Mouse (Mus musculus): ENCODE data around the gene Epha8. TPM values are rescaled to one million over a fixed set of nuclear protein-coding genes. Genes with fewer than 3 reads are reported as not detected.
A peak's percentile ranks its signal among the peaks of the same experiment; 100 is the strongest.

The Epha8 gene
- polyA plus RNA-seq, 1 experiment = 0.15 TPM

- H3K27me3 ChIP-seq (ENCODE audit: control insufficient read depth, insufficient read depth, low read length) = peaks cover 3% of the 10 kb centered on the region; the same call in 1 of the 2 replicates
- peaks cover 7% of the 10 kb centered on the region; the same call in 1 of the 2 replicates for H3K36me3 ChIP-seq (ENCODE audit: control insufficient read depth, insufficient read depth, low read length)
- no peak overlapping the region for H3K4me3 ChIP-seq (ENCODE audit: low read depth, low read length)
- H3K27ac ChIP-seq (ENCODE audit: insufficient read depth, low read depth, low read length) = no peak overlapping the region
- 84% methylated on average over 9 of the region's 9 CpGs for WGBS
- TF ChIP-seq CTCF (IDR thresholded peaks at IDR 0.05; ENCODE audit: extremely low read depth, insufficient read length, insufficient replicate concordance, low read depth, low read length) (no peak), POLR2A (IDR thresholded peaks at IDR 0.05; ENCODE audit: low read depth, low read length) (no peak)
- H3K4me1 ChIP-seq (ENCODE audit: control insufficient read depth, insufficient read depth, insufficient read length, low read length) = peaks cover 4% of the 10 kb centered on the region; the same call in 1 of the 2 replicates
Measured at GRCm38 (mm10) chr4:136981993-136982695, 25.5 kb upstream of the Epha8 start.

- H3K27ac ChIP-seq (ENCODE audit: insufficient read depth, low read depth, low read length) = no peak overlapping the region
- TF ChIP-seq CTCF (IDR thresholded peaks at IDR 0.05; ENCODE audit: extremely low read depth, insufficient read length, insufficient replicate concordance, low read depth, low read length) (peak; percentile 30; the same call in 1 of the 2 replicates), POLR2A (IDR thresholded peaks at IDR 0.05; ENCODE audit: low read depth, low read length) (no peak)
- peaks cover 3% of the 10 kb centered on the region; the same call in 1 of the 2 replicates for H3K36me3 ChIP-seq (ENCODE audit: control insufficient read depth, insufficient read depth, low read length)
- peaks cover 4% of the 10 kb centered on the region; the same call in 1 of the 2 replicates for H3K4me1 ChIP-seq (ENCODE audit: control insufficient read depth, insufficient read depth, insufficient read length, low read length)
- no peak overlapping the region for H3K4me3 ChIP-seq (ENCODE audit: low read depth, low read length)
- 23% methylated on average over 12 of the region's 12 CpGs for WGBS
- peaks cover 3% of the 10 kb centered on the region; the same call in 1 of the 2 replicates for H3K27me3 ChIP-seq (ENCODE audit: control insufficient read depth, insufficient read depth, low read length)
Measured at GRCm38 (mm10) chr4:136981347-136981746, 24.7 kb upstream of the Epha8 start.

GRCm38 (mm10) chr4:136980921-136981320 is 24.3 kb upstream of the Epha8 start:
- Histone ChIP-seq H3K4me1 (ENCODE audit: control insufficient read depth, insufficient read depth, insufficient read length, low read length) (peaks cover 4% of the 10 kb centered on the region; the same call in 1 of the 2 replicates), H3K4me3 (ENCODE audit: low read depth, low read length) (no peak overlapping the region), H3K36me3 (ENCODE audit: control insufficient read depth, insufficient read depth, low read length) (peaks cover 3% of the 10 kb centered on the region; the same call in 1 of the 2 replicates), H3K27me3 (ENCODE audit: control insufficient read depth, insufficient read depth, low read length) (peaks cover 3% of the 10 kb centered on the region; the same call in 1 of the 2 replicates), H3K27ac (ENCODE audit: insufficient read depth, low read depth, low read length) (no peak overlapping the region)
- 71% methylated on average over 4 of the region's 4 CpGs for WGBS
- no peak for TF ChIP-seq POLR2A (IDR thresholded peaks at IDR 0.05; ENCODE audit: low read depth, low read length)

DNA sequence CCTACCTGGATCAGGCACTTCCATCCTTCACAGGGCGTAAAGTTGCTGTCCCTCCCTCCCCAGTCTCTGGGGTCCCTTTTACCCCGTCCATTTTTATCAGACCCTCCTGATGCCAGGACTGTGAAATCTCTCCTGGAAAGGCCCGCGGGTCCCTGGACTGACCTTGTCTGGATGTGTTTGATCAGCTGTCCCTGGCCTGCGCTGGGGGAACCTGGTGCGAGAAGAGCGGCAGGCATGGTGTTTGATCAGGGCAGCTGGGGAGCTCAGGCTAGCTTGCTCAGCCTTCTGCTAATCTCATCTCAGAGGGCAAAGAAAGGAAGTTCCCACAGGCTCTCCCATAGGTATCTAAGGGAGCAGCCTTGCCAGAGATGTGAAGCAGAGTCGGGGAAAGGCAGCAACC is 20.6 kb upstream of the Epha8 start:
- H3K27ac ChIP-seq (ENCODE audit: insufficient read depth, low read depth, low read length) = no peak overlapping the region
- peaks cover 4% of the 10 kb centered on the region; the same call in 1 of the 2 replicates for H3K4me1 ChIP-seq (ENCODE audit: control insufficient read depth, insufficient read depth, insufficient read length, low read length)
- WGBS = 31% methylated on average over 8 of the region's 8 CpGs
- peaks cover 3% of the 10 kb centered on the region; the same call in 1 of the 2 replicates for H3K27me3 ChIP-seq (ENCODE audit: control insufficient read depth, insufficient read depth, low read length)
- H3K4me3 ChIP-seq (ENCODE audit: low read depth, low read length) = no peak overlapping the region
- TF ChIP-seq POLR2A (IDR thresholded peaks at IDR 0.05; ENCODE audit: low read depth, low read length) = no peak
- TF ChIP-seq CTCF (IDR thresholded peaks at IDR 0.05; ENCODE audit: extremely low read depth, insufficient read length, insufficient replicate concordance, low read depth, low read length) = no peak
- H3K36me3 ChIP-seq (ENCODE audit: control insufficient read depth, insufficient read depth, low read length) = no peaks in the 10 kb centered on the region

GRCm38 (mm10) chr4:136970939-136971338 is 14.3 kb upstream of the Epha8 start:
- Histone ChIP-seq H3K27me3 (ENCODE audit: control insufficient read depth, insufficient read depth, low read length) (0 out of 2 replicates have a peak, but pooled peaks cover 5% of the 10 kb centered on the region), H3K27ac (ENCODE audit: insufficient read depth, low read depth, low read length) (no peak overlapping the region), H3K36me3 (ENCODE audit: control insufficient read depth, insufficient read depth, low read length) (no peaks in the 10 kb centered on the region), H3K4me3 (ENCODE audit: low read depth, low read length) (no peak overlapping the region), H3K4me1 (ENCODE audit: control insufficient read depth, insufficient read depth, insufficient read length, low read length) (no peaks in the 10 kb centered on the region)
- 7% methylated on average over 6 of the region's 6 CpGs for WGBS
- TF ChIP-seq CTCF (IDR thresholded peaks at IDR 0.05; ENCODE audit: extremely low read depth, insufficient read length, insufficient replicate concordance, low read depth, low read length) = peak; percentile 62; the same call in 1 of the 2 replicates
- TF ChIP-seq POLR2A (IDR thresholded peaks at IDR 0.05; ENCODE audit: low read depth, low read length) = no peak

- Histone ChIP-seq H3K27me3 (ENCODE audit: control insufficient read depth, insufficient read depth, low read length) (0 out of 2 replicates have a peak, but pooled peaks cover 5% of the 10 kb centered on the region), H3K4me3 (ENCODE audit: low read depth, low read length) (no peak overlapping the region), H3K36me3 (ENCODE audit: control insufficient read depth, insufficient read depth, low read length) (no peaks in the 10 kb centered on the region), H3K4me1 (ENCODE audit: control insufficient read depth, insufficient read depth, insufficient read length, low read length) (no peaks in the 10 kb centered on the region), H3K27ac (ENCODE audit: insufficient read depth, low read depth, low read length) (no peak overlapping the region)
- WGBS = 43% methylated on average over 16 of the region's 16 CpGs
- TF ChIP-seq POLR2A (IDR thresholded peaks at IDR 0.05; ENCODE audit: low read depth, low read length) (no peak), CTCF (IDR thresholded peaks at IDR 0.05; ENCODE audit: extremely low read depth, insufficient read length, insufficient replicate concordance, low read depth, low read length) (no peak)
Measured at GRCm38 (mm10) chr4:136969503-136970276, 13.1 kb upstream of the Epha8 start.

DNA sequence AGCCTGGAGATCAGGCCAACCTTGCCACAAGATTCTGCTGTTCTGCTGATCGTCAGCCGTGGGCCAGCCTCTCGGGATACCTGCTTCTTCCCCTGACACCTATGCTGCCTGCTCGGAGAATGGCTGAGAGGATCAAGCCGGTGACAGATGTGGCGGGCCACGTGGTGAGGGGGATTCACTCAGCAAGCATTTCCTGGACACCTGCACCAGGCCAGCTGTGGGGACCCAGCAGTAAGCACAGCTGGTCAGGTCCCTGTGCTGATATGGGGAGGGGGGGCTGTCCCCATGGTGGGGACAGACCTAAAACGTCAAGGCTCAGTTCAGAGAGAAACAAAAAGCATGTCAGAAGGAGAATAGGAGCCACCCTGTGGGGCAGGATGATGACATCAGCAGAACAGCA is 12.5 kb upstream of the Epha8 start:
- H3K27me3 ChIP-seq (ENCODE audit: control insufficient read depth, insufficient read depth, low read length) = 0 out of 2 replicates have a peak, but pooled peaks cover 5% of the 10 kb centered on the region
- no peak overlapping the region for H3K4me3 ChIP-seq (ENCODE audit: low read depth, low read length)
- TF ChIP-seq POLR2A (IDR thresholded peaks at IDR 0.05; ENCODE audit: low read depth, low read length) = no peak
- no peak overlapping the region for H3K27ac ChIP-seq (ENCODE audit: insufficient read depth, low read depth, low read length)
- 42% methylated on average over 8 of the region's 8 CpGs for WGBS
- H3K36me3 ChIP-seq (ENCODE audit: control insufficient read depth, insufficient read depth, low read length) = no peaks in the 10 kb centered on the region
- H3K4me1 ChIP-seq (ENCODE audit: control insufficient read depth, insufficient read depth, insufficient read length, low read length) = no peaks in the 10 kb centered on the region

All from small intestine, adult 2 months (tissue).